16 mouse cellular contexts compared by ENCODE assay signal in genomic region chr12:31293361-31294142, GRCm38 (mm10). TPM values are rescaled to one million over a fixed set of nuclear protein-coding genes. Genes with fewer than 3 reads are reported as not detected.
DNase-seq lines count a peak whose midpoint lies in the region; ATAC-seq lines count a peak whose summit lies in the region.
"Had no signal": no experiment of that assay in that cellular context is flagged by ENCODE, and none has a peak within 500 bp of the region (broad histone marks: within the 10 kb centered on the region; RNA-seq: fewer than 3 reads in every experiment).

No protein-coding gene starts in this region.

- H3K36me3 ChIP-seq in lung, embryonic 16.5 days (ENCODE audit: control insufficient read depth, insufficient read depth, low read length): peaks cover 33% of the 10 kb centered on the region
- peaks cover 85% of the 10 kb centered on the region for H3K36me3 ChIP-seq in heart, embryonic 13.5 days
- H3K36me3 ChIP-seq in stomach, embryonic 15.5 days: peaks cover 18% of the 10 kb centered on the region; the same call in 1 of the 2 replicates
- H3K36me3 ChIP-seq: hindbrain, embryonic 12.5 days had no signal

- intact Hi-C loops in heart, postnatal 25 days (cut with DNase I): no loop called here

- no peak for ATAC-seq in lung, embryonic 16.5 days (ENCODE audit: low read depth)
- ATAC-seq in heart, embryonic 13.5 days (ENCODE audit: extremely low read depth, insufficient number of reproducible peaks, low FRiP score, low TSS enrichment): no peak
- no peak for ATAC-seq in stomach, embryonic 15.5 days (ENCODE audit: insufficient read depth, low FRiP score, low read depth)

- H3K4me1 ChIP-seq in lung, embryonic 16.5 days (replicated peaks; ENCODE audit: control insufficient read depth, insufficient read depth, low read length): peaks cover 26% of the 10 kb centered on the region
- peaks cover 60% of the 10 kb centered on the region for H3K4me1 ChIP-seq in heart, embryonic 13.5 days
- H3K4me1 ChIP-seq in stomach, embryonic 15.5 days: peaks cover 22% of the 10 kb centered on the region
- H3K4me1 ChIP-seq: hindbrain, embryonic 12.5 days had no signal

- peaks cover 5% of the 10 kb centered on the region; the same call in 1 of the 2 replicates for H3K9me3 ChIP-seq in lung, embryonic 16.5 days (ENCODE audit: control insufficient read depth, low read length)
- H3K9me3 ChIP-seq in heart, embryonic 13.5 days: peaks cover 4% of the 10 kb centered on the region; the same call in 1 of the 2 replicates
- H3K9me3 ChIP-seq in stomach, embryonic 15.5 days: no peaks in the 10 kb centered on the region
- H3K9me3 ChIP-seq: forebrain, embryonic 10.5 days; hindbrain, embryonic 12.5 days had no signal

- peak; percentile 97 for DNase-seq in heart, adult 11 months
- no peak for DNase-seq in heart, postnatal 25 days (ENCODE audit: low spot score)
- no peak for DNase-seq in lung, postnatal 25 days (ENCODE audit: low spot score)
- no peak for DNase-seq in urinary bladder, adult 18-20 months (ENCODE audit: low spot score in 2 of 2)
- DNase-seq in right cerebral cortex, postnatal 36 days (ENCODE audit: low spot score in 2 of 2): no peak
- DNase-seq: B cell, adult 2 months; cerebellum, adult 2 months; lung, adult 2 months; thymus, postnatal 4 days had no signal

- no peak overlapping the region for H3K9ac ChIP-seq in lung, embryonic 16.5 days (ENCODE audit: low read length)
- 0 out of 2 replicates have a peak overlapping the region, but pooled peaks have one; percentile 5 for H3K9ac ChIP-seq in heart, embryonic 13.5 days
- H3K9ac ChIP-seq in stomach, embryonic 15.5 days: no peak overlapping the region
- H3K9ac ChIP-seq: hindbrain, embryonic 12.5 days had no signal

- H3K27ac ChIP-seq in lung, embryonic 16.5 days (ENCODE audit: low read length): peak overlapping the region; percentile 17; the same call in 1 of the 2 replicates
- peak overlapping the region; percentile 90 for H3K27ac ChIP-seq in heart, embryonic 13.5 days (replicated peaks)
- H3K27ac ChIP-seq in stomach, embryonic 15.5 days: peak overlapping the region; percentile 53; the same call in 1 of the 2 replicates
- H3K27ac ChIP-seq: forebrain, embryonic 10.5 days; hindbrain, embryonic 12.5 days; layer of hippocampus, adult 2 months had no signal

- H3K4me2 ChIP-seq in lung, embryonic 16.5 days (ENCODE audit: low read depth, low read length): no peak overlapping the region
- H3K4me2 ChIP-seq in heart, embryonic 13.5 days: peak overlapping the region; percentile 18
- H3K4me2 ChIP-seq in stomach, embryonic 15.5 days: no peak overlapping the region
- H3K4me2 ChIP-seq: hindbrain, embryonic 12.5 days had no signal

- H3K4me3 ChIP-seq in lung, embryonic 16.5 days (ENCODE audit: low read length): no peak overlapping the region
- H3K4me3 ChIP-seq in heart, embryonic 13.5 days: no peak overlapping the region
- H3K4me3 ChIP-seq in stomach, embryonic 15.5 days (replicated peaks): no peak overlapping the region
- H3K4me3 ChIP-seq: forebrain, embryonic 10.5 days; hindbrain, embryonic 12.5 days; layer of hippocampus, adult 2 months had no signal

- no peaks in the 10 kb centered on the region for H3K27me3 ChIP-seq in lung, embryonic 16.5 days (ENCODE audit: control insufficient read depth, insufficient read depth, low read depth, low read length)
- H3K27me3 ChIP-seq in heart, embryonic 13.5 days (replicated peaks): no peaks in the 10 kb centered on the region
- H3K27me3 ChIP-seq in stomach, embryonic 15.5 days (replicated peaks): no peaks in the 10 kb centered on the region
- H3K27me3 ChIP-seq: hindbrain, embryonic 12.5 days had no signal

- 55% methylated on average over 15 of the region's 15 CpGs for WGBS in lung, embryonic 16.5 days
- 26% methylated on average over 15 of the region's 15 CpGs for WGBS in heart, embryonic 13.5 days
- 48% methylated on average over 15 of the region's 15 CpGs for WGBS in stomach, embryonic 15.5 days

RNA-seq across cellular contexts. Expression of gene Lamb1, which starts 28.5 kb away (rescaled TPM):
- 10 to 100 TPM; 87.5 to 89.2 TPM for total RNA-seq in heart, postnatal 25 days (2021)
- polyA plus RNA-seq in lung, embryonic 16.5 days (2015; fragmentation: Nextera tagmentation; extraction: Ambion mirVana): 121 and 131 TPM in 2 replicates
- 90.6 and 91.3 TPM in 2 replicates for polyA plus RNA-seq in heart, embryonic 13.5 days (2015; fragmentation: Nextera tagmentation; extraction: Ambion mirVana)
- polyA plus RNA-seq in stomach, embryonic 15.5 days (2015; fragmentation: Nextera tagmentation; extraction: Ambion mirVana): 83.4 and 94.1 TPM in 2 replicates

RNA-seq across cellular contexts. Expression of gene Gm6993, which starts 53.0 kb away (rescaled TPM):
- total RNA-seq in heart, postnatal 25 days (2021): not detected
- not detected in 2 replicates for polyA plus RNA-seq in lung, embryonic 16.5 days (2015; fragmentation: Nextera tagmentation; extraction: Ambion mirVana)
- not detected in 2 replicates for polyA plus RNA-seq in heart, embryonic 13.5 days (2015; fragmentation: Nextera tagmentation; extraction: Ambion mirVana)
- not detected in 2 replicates for polyA plus RNA-seq in stomach, embryonic 15.5 days (2015; fragmentation: Nextera tagmentation; extraction: Ambion mirVana)
- total RNA-seq: layer of hippocampus, adult 2 months; left cerebral cortex, postnatal 36 days had no signal
- polyA plus RNA-seq: cerebellum, adult 2 months; forebrain, embryonic 10.5 days; hindbrain, embryonic 12.5 days; lung, adult 2 months had no signal

RNA-seq across cellular contexts. Expression of gene Dld, which starts 57.7 kb away (rescaled TPM):
- total RNA-seq in heart, postnatal 25 days (2021): 100 to 1,000 TPM; 420 to 439 TPM
- 107 and 121 TPM in 2 replicates for polyA plus RNA-seq in lung, embryonic 16.5 days (2015; fragmentation: Nextera tagmentation; extraction: Ambion mirVana)
- 179 and 190 TPM in 2 replicates for polyA plus RNA-seq in heart, embryonic 13.5 days (2015; fragmentation: Nextera tagmentation; extraction: Ambion mirVana)
- polyA plus RNA-seq in stomach, embryonic 15.5 days (2015; fragmentation: Nextera tagmentation; extraction: Ambion mirVana): 126 and 137 TPM in 2 replicates

Comparison
In these comparisons a context has a peak if more than half of its experiments do, and no peak if none do; other contexts are left out.
1. H3K27ac ChIP-seq: peak in every context shown above with its lines; median percentile 90 in heart, embryonic 13.5 days; 53 in stomach, embryonic 15.5 days; 17 in lung, embryonic 16.5 days.